Mouse (Mus musculus): ENCODE measurements around the gene Mb21d2.

Gene Mb21d2

DNA sequence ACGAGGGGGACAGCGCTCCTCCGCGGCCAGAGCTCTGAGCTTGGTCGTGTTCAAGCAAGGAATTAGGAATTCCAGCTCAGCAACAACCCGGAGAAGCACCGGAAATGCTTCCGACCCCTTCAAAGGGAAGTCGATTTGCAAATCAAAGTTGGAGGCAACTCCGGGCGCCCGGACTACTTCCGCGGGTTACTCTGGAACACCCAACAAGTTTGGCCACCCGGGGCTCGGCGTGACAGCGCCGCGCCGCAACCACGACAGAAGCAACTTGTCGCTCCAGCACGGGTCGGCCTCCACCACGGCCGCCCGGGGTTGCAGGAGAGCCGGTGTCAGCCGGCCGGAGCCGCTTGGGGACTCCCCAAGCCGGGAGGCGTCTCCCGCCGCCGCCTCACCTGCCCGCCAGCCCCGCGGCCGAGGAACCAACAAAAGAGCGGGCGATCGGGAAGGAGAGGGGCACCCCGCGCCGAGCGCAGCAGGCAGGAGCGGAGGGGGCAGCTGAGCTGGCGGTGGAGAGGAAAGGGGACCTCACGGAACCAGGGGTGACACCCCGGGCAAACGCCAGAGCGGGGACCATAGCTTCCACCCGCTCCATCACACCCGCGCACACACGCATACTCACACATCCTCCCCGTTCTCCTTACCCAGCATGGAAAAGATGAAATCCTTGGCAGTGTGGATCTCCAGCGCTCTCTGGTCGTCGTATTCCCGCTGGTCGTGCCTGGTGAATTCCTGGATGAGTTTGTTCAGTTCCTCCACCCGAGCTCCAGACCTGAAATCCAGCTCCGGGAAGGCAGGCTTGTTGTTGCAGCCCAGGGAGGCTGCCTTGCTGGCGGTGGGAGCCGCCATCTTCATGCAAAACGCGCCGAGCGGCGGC lies at the start of gene Mb21d2:
Gene Mb21d2, minus strand, starts transcription at position 859 of the 871 bp plus-strand sequence.
- DNase-seq, result peak; percentile 60

DNA sequence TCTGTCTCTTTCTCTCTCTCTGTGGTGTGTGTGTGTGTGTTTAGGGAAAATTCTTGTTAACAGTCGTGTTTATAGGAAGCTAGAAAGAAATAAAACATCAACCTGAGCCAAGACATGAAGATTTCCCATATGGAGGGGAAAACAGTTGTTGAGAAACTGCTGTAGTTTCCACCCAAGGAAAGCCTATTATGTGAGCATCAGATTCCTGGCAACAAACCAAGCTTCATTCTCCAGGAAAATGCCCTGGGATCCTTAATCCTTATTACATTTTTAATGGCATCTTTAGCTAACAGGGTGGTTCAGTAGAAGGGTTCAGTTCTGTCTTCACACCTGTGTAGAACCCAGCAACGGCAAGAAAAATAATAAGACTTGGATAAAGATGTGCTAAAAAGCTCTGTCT lies 36.8 kb upstream of the Mb21d2 start:
- DNase-seq, result no peak

GRCm38 (mm10) chr16:28964048-28964447 lies 34.6 kb upstream of the Mb21d2 start:
- DNase-seq, result no peak

GRCm38 (mm10) chr16:28962987-28963386 lies 33.5 kb upstream of the Mb21d2 start:
- DNase-seq, result no peak

DNA sequence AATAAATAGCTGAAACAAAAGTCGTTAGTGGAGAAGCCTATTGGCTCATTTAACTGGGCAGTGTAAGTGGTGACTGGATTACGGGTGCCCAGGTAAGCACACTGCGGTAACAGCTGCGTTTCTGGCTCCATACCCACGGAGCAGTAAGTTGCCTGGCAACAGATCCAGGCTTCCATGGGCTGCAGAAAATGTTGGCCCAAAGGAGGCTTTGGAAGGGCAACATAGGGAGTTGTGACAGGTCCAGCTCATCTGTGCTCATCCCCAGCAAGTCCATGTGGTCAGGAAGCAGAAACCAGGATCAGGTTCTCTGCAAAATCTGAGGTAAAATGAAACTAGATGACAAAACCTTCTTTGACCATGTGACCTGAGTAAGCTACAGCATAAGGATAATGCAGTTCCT lies 20.3 kb upstream of the Mb21d2 start:
- DNase-seq, result peak; percentile 19

DNA sequence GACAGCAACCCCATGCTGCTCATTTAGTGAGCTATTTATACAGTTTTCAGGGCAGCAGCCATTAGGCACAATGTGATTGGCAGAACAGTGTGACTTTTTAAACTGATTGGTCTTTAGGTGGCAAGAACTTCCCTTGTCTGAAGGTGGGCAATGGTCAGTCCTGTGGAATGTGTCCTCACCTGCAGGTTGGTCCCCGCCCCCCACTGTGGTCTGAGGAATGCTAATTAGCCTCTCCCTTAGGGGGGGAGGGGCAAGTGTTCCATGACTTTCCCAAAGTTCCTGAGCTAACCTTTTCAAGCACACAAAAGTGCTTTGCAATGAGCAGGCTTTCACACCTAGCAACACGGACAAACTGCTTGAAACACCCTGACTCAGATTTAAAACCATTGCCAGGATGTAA lies 13.8 kb upstream of the Mb21d2 start:
- DNase-seq, result no peak

DNA sequence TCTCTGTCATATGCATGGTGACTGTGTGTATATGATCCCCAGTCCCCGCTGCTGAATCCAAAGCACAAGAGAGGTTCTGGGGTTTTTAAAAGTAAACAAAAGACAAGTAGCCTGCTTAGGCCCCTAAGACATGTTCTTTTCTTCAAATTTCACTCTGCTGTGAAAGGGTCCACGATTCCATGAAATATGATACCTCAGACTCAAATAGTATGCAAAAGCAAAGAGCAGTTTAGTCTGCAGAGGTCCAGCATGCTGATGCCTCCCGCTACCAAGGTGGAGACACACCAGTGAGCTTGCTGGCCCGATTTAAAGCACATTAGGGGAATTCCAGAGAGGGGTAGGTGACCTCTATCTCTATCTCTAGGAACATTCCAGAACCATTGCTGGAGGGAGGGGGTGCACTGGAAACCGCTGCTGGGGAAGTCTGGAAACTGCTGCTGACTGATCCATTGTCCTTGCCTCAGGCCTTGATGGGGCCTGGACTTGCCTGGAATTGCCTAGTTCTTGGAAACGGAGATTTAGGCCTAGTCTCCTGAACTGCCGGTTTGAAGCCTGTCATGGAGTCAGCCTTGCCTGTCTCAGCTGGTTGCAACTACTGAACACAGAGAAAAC lies 6.8 kb upstream of the Mb21d2 start:
- DNase-seq, result no peak

DNA sequence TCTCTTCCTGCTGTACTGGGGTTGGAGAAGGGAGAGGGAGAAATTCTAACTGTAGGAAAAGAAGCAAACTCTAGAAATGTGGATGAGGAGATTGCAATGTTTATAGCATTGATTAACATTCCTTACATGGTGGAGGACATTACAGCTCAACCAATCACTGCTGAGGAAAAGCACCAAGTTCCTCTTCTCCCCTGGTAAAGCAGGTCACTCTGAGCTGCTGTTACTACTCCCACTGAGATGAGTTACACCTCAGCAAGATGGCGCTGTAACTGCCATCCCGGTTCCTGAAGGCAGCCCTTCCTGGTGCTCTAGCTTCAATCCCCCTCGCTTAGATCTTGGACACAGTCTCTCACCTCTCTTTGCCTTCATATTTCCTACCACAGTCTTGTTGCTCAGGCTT lies 6.2 kb upstream of the Mb21d2 start:
- DNase-seq, result no peak

GRCm38 (mm10) chr16:28931213-28931612 lies 1.7 kb upstream of the Mb21d2 start:
- DNase-seq, result no peak

- no peak for DNase-seq
Observed at GRCm38 (mm10) chr16:28930426-28930825, 953 bp upstream of the Mb21d2 start.

- peak; percentile 77 for DNase-seq
Observed at GRCm38 (mm10) chr16:28929686-28930291, 316 bp upstream of the Mb21d2 start.

- DNase-seq, result no peak
Observed at GRCm38 (mm10) chr16:28928466-28928814, 1.0 kb downstream of the Mb21d2 start.

DNA sequence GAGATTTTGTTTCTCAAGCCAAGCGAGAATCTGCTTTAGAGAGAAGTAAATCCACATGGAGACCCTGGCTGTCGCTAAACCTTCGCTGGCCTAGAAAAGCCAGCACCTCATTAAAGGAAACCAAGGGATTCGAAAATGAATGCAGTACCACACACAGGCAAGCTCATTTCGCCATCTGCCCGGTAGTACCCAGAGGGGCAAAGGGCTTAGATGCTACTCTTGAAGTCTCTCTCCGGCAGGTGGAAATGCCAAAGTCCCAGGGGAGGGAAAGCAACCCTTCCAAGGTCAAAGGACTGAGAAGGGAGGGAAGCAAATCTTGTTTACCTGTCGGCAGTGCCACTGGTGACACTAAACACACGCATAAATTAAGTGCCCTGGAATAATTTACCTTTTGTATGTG lies 2.1 kb downstream of the Mb21d2 start:
- DNase-seq, result peak; percentile 32

DNA sequence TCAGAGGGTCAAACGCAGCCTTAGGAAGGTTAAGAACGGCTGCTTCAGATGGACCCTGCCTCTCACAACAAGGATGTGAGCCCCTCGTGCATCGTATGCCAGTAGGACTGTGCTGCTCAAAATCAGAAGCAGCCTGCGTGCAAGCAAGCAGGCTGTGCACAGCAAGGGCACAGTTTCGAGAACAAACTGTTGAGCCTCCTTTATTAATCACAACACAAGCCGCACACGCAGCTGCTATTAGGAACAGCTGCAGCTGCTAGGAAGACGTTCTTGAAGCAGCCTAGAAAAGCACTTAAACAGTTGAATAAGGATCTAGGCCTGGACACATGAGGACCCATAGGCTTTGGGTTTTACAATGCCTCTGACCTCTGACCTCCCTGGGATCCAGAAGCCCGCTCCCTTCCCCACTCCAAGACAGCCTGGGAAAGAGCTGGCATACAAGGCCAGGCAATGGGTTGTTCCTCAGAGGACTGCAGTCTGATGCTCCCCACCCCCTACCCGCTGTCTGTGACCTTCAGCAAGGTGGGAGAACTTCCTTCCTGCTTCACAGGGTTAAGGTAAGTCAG lies 10.1 kb downstream of the Mb21d2 start:
- DNase-seq, result no peak

- no peak for DNase-seq
Observed at GRCm38 (mm10) chr16:28915362-28915761, 14.1 kb downstream of the Mb21d2 start.

- DNase-seq, result no peak
Observed at GRCm38 (mm10) chr16:28914709-28915108, 14.8 kb downstream of the Mb21d2 start.

- DNase-seq, result no peak
Observed at GRCm38 (mm10) chr16:28911414-28912050, 17.9 kb downstream of the Mb21d2 start.

DNA sequence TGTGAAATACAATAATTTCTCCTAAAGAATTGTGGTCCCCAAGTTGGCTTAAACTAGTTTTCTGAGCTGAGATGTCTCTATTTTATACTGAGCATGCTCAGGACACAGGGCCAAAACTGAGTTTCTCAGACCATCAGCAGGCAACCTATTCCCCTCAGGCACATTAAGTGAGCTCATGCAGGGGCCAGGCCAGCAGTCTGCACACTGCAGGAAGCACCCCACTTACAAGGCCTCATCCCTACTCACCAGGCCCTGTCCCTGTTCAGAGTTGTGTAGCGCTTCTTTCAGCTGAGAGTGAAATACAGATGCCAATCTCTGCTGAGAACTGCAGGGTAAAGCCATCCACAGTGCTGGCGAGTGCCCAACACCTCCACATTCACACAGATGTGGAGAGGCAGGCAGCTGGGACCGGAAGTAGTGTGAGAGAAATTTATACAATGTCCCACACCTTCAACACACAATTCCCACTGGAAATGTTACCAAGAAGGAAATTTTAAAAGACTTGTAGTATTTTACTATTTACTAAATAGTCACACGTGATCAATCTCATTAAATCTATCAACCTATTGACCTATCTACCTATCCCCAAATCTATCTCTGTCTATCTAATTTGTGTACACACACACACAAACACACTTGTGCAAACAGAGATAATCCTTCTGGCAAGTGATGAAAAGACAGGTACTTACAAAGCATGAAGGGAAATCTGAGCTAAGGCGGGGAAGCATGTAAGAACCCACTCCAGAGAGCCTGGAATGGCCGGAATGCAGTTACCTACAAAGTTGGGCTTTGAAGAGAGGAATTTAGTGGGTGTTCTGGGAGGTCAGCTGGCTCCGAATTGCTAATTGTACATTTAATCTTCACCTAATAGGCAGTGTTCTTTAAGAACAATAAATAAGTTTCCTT lies 22.9 kb downstream of the Mb21d2 start:
- DNase-seq, result no peak

- DNase-seq, result no peak
Observed at GRCm38 (mm10) chr16:28905567-28906289, 23.7 kb downstream of the Mb21d2 start.

DNA sequence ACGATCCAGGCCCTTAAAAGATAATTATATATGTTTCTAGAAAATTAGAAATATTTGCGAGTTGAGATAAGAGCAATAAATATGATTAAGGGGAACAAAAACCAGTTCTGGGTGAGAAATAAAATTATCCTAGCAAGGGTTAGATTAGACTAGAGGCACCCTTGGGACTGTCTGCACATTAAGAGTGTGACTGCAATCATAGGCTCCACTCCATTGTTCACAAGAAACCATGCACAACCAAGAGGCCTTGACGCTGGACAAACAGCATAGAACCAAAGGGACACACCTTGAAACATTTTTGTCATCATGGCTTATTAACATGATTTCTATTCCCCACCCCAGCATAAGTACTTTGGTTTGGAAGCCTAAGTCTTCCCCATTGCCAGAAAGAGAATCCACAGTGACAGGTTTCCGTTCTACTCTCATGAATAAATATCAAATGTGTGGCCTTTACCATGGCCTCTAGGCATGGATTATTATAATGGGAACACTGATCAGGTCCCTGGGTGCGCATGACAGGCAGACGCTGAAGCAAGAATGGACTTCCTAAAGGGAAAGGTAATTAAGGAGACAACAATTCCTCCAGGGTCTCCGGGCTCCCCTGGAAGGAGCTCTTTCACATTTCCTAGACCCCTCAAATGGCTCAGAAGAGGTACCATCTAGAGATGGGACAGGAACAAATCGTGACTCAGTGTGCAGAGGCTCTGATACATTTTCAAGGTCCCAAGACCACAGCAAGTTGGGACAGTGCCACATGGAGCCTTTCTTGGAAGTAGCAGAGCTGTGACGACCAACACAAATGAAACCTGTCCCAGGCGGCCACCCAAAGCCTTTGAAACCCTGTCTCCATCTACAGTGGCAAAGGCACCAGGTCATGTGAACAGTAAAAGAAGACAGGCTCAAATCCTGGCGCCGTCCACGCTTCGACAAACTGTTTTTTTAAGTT lies 26.6 kb downstream of the Mb21d2 start:
- no peak for DNase-seq

All from cerebellum, adult 11-12 months (tissue).